Mouse (Mus musculus) cerebellum, postnatal 36 days (tissue): ENCODE results near the gene Ric1.

Experiments used
- DNase-seq, 2 experiments: peaks; one replicate each; pipeline ENCODE4 v3.0.0; 2021 to 2022; ENCODE audit warnings: mixed read lengths in 2 of 2

Ric1 gene

DNA sequence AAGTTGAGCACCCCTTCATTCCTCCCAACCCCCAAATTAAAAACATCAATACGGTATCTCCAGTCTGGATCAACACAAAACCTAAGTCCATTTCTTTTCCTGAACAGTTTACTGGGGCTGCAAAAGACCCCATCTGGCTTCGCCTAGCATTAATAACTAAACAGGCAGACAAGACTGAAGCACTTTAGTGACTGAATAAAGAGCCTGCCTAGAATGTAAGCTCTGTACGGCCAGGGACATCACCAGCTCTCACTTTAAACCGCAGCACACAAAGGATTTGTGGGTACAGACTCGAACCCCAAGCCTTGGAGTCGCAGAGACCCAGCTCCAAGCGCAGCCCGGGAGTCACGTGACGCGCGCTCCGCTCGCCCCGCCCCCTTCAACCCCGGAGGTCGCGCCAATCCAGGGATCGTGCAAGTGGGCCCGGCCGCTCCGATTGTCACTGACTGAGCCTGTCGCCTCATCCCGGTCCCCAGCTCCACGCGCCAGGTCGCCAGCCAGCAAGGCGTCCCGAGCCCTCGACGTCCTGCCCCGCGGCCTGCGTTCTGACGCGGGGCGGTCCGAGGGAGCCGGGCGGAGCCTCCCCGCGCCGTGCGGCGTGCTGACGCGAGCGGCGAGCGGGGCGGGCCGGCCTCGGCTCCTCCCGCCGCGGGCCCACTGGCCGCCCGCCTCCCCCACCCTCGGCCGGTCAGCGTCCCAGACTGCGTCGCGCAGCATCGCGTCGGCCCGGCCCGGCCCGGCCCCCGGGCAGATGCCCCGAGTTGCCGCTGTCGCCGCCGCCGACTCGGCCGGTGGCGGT lies at the start of gene Ric1:
Ric1 (plus strand) TSS at position 646 of the 799 bp plus-strand sequence.
- DNase-seq: peak; percentile 83 to 90

DNA sequence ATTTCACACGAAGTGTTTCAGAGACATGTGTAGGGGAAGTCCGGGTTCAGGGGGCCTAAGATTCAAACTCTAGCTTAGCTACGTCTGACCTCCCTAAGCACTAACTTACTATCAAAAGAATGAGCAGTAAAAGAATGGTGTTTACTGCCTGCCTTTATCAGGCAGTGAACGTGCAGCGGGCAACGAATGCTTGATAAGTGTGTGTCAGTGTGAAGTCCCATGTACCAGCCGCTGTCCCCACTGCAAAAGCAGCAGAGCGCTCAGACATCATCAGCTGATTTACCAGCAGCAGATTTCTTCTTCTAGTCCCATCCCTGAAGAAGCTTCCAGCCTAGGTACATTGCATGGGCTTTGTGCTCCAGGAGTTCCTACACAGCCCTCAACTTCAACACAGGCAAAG lies 49.7 kb upstream of the Ric1 start:
- DNase-seq: no peak

DNA sequence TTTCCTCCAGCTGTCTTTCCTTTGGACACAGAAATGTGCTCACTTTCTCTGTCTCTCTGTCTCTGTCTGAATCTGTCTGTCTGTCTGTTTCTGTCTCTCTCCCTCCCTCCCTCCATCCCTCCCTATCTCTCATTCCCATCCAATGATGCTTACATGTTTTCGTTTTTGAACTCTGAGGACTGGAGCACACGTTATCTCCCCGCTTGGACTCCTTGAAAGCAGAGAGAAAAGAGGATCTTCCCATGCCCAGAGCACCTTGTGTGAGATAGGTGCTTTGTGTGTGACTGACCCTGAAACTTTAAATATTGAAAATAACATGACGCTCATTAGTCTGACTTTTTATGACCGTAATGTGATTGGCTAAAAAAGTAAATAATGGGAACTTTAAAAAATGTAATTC lies 49.1 kb upstream of the Ric1 start:
- no peak for DNase-seq

DNA sequence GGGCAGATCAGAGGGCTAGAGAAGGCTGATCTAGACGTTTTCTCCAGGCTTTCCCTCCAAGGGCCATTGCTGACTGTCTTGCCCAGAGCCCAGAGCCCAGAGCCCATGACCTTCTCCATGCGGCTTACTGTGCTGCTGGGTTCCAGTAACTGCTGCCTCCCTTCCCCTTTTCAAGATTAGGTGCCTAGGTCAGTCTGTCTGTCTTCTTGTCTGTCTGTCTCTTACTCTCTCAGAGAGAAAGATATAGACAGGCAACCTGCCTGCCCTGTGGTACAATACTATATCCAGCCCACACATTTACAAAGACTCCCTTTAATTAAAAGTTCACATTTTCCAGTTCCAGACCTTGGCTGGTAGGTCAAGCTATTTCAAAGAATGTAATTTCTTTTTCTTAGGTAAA lies 47.3 kb upstream of the Ric1 start:
- DNase-seq: no peak

DNA sequence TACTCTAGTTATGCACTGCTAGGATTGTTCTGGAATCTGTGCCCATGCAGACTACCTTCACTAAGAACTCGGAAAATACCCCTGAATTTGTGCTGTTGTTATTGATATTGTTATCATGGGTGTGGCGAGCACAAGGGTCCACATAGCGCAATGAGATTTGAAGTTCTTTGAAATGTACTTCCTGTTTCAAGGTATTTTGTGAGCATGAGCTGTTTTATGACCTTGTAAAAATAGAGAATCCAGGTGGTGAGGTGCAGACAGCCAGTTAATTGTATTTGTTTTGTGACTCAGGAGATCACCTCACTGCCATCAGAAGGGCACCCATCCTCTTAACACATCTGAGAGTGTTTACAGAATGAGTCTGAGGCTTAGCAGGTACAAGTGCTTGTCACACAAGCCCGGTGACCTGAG lies 46.9 kb upstream of the Ric1 start:
- DNase-seq: no peak

DNA sequence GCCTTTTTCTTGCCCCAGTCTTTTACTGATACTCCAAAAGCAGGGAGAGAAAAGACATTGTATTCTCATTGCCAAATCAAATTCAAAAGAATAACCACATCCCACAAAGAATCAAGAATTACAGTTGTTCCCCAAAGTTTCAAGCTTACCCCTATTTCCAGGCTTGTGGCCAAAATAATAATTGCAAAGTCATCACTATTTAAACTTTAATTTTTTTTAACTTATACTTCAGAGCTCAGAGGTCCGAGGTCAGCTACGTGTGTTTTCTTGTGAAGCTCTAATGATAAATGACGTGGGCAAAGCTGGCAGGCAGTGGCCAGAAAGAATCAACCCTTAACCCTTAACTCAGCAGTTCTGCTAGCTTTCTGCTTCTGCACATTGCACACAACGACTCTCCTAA lies 43.5 kb upstream of the Ric1 start:
- no peak for DNase-seq

DNA sequence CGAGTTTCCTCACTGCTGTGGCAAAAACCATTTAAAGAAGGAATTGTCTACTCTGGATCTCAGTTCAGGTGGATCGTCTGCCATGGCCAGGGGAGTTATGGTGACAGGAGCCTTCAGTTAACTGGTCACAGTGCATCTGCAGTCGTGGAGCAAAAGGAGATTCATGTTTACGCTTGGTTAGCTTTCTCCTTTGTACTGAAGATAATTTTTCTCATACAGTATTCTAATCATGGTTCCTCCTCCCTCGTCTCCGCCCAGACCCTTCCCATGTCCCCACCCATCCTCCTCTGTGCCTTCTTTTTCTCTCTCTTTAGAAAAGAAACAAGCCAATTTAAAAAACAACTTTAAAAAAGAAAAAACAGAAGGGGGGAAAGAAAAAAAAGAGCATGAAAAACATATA lies 40.5 kb upstream of the Ric1 start:
- no peak for DNase-seq

DNA sequence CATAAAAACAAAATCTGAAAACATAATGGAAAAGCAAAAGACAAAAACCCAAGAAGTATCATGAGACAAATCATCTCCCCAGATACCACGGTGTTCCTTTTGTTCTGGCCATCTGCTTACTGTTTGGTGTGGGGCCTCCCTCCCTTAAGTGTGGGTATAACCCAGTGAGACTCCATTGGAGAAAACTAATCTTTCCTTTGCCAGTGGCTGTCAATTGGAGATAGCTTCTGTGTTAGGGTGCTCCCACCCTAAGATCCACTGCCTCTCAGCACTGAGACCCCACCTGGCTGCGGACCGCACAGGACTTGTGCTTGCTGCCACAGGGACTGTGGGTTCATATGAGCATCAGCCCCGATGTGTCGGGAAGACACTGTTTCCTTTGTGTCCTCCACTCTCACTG lies 39.9 kb upstream of the Ric1 start:
- no peak for DNase-seq

DNA sequence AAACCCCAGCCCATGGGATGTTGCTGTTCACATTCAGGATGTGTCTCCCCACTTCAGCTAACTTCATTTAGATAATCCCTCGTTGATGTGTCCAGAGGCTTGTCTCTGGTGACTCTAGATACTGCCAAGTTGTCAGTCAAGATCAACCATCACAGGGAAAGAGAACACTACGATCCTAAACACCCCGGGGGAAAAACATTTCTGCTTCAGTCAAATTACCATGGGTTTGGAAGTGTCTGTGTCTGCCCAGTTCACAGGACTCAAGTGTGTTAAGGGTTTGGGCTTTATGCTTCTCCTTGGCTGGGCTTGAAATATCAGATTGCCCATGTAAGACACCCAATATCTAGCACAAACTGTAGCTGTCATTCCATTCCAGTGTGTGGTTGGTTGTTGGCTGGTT lies 39.4 kb upstream of the Ric1 start:
- no peak for DNase-seq

DNA sequence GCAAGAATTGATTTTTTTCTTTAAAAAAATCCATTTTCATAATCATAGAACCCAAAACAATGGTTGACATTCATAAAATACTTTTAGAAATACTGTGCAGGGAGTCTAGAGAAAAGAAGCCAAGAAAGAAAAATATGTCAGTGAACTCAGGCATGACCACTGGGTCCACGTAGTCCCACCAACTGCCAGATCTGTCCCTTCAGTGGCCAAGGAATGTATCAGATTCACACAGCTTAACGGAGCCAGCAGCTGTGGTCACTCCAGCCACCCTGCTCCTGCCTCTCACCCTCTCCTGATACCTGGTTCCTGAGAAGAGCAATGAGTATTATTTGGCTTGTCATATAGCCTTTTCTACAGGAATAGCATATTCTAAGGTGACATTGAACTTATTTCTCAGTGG lies 38.7 kb upstream of the Ric1 start:
- DNase-seq: no peak

DNA sequence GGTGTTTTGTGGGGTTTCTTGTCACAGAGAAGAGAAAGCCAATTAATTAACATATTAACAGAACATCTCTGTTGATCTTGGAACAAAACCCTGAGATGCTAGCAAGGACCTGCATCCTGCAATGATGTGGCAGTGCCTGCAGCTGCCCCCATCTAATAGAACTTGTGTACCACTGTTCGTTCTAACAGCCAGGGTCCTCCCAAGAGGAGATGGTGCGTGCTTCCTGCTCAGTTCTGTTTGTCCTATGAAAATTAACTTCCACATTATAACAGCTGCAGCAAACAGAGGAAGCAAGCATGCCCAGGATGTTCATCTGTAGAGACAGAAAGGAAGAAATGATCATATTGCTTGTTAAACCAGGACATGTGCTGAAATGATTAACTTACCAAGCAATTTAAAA lies 37.5 kb upstream of the Ric1 start:
- DNase-seq: no peak

DNA sequence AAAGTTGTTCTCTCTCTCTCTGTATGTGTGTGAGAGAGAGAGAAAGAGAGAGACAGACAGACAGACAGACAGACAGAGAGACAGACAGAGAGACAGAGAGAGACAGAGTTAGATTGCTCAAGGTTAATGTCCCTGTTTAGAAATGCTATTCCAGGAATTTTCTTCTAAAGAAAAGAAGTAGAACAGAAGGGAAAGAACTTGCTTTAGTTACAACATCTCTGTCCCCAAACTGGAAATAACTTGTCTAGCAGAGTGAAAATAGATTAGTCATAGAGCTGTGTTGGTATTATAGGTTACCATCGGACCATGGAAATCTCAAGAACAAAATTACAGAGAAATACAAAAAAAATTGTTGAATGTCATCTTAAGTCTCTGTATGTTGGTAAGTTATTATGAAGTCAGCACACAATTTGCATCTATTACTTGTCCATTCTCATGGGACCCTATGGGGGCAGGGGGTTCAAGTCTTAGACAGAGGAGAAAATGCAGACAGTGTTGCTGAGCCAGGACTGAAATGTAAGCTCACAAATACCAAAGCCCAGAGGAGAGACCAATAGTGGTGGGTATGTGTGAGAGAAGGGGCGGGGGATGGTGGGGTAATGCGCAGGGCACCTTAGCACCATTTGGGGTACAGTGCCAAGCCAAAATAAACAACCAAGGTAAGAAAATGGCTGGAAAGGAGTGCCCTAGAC lies 36.7 kb upstream of the Ric1 start:
- DNase-seq: no peak

DNA sequence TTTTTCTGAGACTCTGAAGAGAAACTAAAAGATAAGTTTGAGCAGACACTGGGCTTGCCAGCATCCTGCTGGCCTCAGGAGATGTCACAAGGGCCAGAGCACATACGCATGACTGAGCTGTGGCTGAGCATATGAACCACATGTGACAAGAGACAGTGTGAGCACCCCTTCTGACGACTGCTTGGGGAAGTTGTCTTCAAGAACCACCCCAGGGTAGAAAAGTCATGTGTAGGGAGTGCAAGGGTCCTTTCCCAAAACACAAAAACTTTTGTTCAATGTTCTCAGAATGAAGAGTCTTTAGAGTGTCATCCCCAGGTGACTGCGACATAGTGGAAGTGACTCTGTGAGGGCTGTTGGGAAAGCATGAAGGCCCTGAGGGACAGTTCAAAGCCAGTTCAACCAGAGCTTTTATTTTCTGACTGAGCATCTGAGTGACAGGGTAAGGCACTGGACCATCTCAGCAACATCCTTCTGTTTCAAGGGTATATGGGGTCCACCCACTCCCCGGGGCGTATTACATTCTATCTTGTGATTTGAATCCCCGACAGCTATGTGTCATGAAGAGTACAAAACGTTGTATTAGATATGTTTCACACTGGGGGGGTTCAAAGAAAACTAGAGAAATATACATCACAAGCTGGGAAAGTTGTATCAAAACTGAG lies 35.4 kb upstream of the Ric1 start:
- DNase-seq: no peak

DNA sequence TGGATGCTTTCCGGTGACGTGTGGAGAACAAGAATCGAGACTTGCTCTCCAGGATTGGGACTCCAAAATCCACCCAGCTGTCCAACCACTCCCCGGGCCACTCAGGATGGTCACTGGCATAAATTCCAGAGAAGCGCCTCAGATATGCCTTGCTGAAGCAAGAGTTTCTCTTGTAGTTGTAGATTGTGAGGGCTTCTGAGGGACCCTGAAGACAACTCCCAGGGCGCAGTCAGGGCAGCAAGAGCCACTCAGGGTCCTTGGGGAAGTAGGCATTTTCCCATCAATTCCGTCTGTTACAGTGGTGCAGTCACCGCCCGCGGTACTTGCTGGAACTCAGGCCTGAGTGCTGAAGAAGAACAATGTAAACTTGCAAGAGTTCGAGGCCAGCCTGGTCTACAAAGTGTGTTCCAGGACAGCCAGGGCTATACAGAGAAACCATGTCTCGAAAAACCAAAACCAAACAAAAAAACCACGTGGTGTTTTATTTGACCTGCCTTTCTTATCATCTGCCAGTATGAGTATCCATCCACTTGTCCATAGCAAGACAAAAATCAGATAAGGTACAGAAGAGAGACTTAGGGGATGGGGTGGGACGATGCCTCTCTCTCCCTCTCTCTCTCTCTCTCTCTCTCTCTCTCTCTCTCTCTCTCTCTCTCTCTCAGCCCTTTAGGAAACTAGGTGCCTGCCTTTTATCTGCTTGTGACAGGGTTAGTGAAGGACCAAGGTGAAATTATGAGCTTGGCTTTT lies 34.6 kb upstream of the Ric1 start:
- no peak for DNase-seq

DNA sequence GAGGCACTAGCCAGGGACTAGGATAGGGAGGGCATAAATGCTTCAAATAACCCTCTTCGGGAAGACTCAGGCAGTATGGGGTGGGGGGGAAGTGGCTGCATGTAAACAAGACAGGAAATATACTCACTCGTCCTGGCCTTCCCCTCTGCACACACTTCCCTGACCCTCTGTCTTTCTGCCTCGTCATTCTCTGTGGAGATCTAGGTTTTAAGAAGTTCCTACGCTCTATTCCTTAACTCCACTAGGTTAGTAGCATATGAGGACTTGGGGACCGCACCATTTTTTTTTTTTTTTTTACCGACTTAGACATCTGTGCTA lies 34.0 kb upstream of the Ric1 start:
- DNase-seq: no peak

DNA sequence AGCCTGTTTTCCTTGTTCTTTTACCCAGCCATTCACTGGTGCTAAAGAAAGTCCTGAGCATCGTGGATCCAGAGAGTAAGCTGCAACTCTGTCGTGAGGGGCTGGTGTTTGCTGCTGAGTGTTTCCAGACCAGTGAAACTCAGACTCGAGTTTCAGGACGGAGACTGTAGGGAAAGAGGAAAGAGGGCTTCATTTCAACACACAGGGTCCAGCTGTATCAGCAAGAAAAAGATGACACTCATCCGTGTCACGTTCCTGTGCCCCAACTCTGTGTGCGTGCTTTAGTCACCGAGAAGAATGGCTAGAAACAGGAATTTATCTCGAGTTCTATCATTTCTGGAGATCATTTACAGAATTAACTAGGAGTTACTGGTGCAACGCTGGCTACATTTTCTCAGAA lies 33.7 kb upstream of the Ric1 start:
- no peak for DNase-seq

DNA sequence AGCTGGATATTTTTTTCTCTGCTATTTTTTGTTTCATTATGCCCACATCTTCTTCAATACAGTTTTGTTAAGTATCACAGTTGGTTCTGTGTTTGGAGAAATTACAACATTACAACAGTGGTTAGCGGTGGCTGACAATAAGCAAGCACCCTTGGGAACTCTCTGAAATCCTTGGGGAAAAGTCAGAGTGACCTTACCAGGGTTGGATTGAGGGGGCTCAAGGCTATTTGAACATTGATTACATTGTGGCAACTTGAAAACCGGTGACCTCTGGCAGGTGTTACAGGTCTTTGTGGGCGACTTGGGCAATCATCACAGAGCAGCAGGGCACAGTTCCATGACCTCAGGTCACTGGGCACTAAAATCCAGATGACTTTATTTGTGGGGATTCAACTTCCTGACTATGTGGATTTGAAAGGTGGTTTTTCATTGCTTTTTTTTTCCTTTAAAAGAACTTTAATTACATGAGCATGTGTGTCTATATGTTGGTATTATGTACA lies 32.2 kb upstream of the Ric1 start:
- DNase-seq: no peak

DNA sequence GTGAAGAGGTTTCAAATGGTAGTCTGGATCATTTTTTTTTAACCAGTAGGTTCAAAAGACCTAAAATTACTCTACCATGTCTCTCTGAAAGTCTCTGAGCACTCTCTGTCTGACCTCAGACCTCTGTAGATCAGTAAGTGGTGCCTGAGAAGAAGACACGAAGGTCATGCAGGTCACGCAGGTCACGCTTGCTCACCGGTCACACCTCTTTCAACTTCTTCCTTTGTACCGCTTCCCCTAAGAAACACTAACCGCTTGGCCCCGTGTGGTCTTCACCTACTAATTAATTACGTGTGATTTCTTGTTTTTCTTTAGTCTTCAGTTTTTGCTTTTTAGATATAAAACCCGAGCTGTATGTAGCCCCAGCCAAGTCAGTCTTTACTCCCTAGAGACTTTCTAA lies 30.6 kb upstream of the Ric1 start:
- no peak for DNase-seq

DNA sequence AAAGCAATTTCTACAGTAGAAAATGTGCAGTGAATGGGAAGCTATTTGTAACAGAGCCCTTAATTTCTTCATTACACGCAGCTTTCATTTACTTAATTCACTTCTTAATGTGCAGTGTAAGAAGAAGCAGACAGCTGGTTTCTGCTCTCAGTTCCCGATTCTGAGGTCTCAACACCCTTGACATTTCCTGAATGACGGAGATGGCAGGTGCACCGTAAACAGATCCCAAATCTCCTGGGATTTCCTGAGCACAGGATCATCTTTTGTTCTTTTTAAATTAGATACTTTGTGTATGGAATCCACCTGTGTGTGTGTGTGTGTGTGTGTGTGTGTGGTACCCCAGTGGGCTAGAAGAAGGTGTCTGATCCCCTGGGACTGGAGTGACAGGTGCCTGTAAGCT lies 27.6 kb upstream of the Ric1 start:
- DNase-seq: no peak

DNA sequence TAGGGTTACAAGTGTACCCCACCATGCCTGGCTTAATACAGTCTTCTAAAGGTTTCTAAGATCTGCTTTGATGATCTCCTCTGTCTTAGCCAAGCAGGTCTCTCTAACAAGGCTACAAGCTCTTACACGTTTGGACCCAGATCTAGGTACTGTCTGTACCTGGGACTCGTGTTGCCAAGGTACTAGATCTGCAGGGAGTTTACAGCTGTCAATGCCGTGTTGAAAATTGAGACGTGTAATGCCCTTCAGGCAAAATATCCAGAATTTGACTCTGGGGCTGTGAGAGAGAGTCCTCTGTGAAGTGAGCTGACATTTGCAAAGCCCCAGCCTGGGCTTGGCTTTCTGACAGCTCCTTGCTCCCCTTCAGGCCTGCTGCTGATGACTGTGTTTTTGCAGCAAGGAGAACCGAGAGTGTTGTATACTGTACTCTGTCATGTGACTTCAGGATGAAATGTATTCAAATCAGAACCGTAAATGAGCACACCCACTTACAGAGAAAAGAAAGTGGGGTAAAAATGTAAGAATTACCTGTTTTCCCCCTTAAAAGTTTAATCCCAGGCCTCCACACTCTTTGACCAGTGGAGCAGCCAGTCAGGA lies 26.0 kb upstream of the Ric1 start:
- DNase-seq: no peak

DNA sequence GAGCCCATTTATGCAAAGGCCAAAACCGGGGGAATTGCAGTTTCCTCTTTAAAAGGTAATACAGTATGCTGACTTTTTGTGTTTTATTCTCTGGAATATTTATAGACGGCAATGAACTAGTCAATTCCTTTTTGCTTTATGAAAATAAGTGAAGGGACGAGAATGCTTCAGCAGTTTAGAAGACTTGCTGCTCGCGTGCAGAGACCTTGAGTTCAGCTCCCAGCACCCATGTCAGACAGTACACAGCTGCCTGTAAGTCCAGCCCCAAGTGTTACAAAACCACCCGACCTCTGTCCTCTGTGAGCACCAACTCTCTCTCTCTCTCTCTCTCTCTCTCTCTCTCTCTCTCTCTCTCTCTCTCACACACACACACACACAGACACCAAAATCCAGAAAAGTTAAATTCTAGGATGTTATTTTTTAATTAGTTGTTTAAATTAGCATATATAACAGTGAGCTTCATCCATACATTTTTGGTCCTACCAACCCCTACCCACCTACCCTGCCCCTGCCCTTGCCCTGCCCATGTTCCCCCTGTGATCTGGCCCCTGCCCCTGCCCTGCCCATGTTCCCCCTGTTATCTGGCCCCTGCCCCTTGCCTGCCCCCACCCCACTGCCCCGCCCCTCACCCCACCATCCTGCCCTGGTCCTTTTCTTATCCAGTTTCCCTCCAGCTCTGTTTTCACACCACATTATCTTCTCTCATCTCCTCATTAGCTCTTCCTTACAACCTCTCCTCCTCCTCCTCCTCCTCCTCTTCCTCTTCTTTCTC lies 25.1 kb upstream of the Ric1 start:
- DNase-seq: no peak

DNA sequence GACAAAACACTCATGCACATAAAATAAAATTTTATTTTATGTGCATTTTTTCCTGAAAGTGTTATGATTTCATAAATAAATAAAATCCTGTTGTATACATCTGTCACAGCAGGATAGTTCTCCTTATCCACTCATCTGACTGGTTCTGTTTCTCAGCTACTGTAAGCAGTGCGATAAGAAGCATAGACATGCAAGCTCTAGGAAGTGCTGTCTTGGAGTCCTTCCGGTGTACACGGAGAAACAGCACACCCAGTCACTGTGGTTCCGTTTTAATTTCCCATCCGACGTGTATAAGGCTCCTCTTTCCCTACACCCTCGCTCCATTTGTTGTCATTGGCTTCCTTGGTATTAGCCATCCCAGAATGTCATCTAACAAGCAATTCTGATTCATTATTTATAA lies 24.2 kb upstream of the Ric1 start:
- no peak for DNase-seq
